Mouse (Mus musculus) midbrain, embryonic 13.5 days (tissue): ENCODE measurements around the gene C1ql4. TPM values are rescaled to one million over a fixed set of nuclear protein-coding genes. Genes with fewer than 3 reads are reported as not detected.

Experiments
- ATAC-seq: fragments of 200-750 bp; cut with Nextera tagmentation; 2 replicates; pipeline ENCODE4 v1.8.0; 2017; ENCODE audit warnings: mild to moderate bottlenecking, moderate TSS enrichment, moderate library complexity
- H3K27ac ChIP-seq: fragments of 300-500 bp; sonication (generic); 2 replicates; pipeline ENCODE4 v1.5.1; 2015; ENCODE audit warnings: inconsistent platforms, mild to moderate bottlenecking, moderate library complexity
- H3K27me3 ChIP-seq: fragments of 300-500 bp; sonication (generic); 2 replicates; pipeline ENCODE4 v1.6.1; 2015; ENCODE audit warnings: mild to moderate bottlenecking, inconsistent platforms
- H3K36me3 ChIP-seq: fragments of 300-500 bp; sonication (generic); 2 replicates; pipeline ENCODE4 v1.6.1; 2015; ENCODE audit warnings: mild to moderate bottlenecking, inconsistent platforms
- H3K4me1 ChIP-seq: fragments of 300-500 bp; sonication (generic); replicated peaks from 2 replicates; pipeline ENCODE4 v1.6.1; 2015; ENCODE audit warnings: inconsistent platforms
- H3K4me2 ChIP-seq: fragments of 300-500 bp; sonication (generic); replicated peaks from 2 replicates; pipeline ENCODE4 v1.6.1; 2015; ENCODE audit warnings: moderate library complexity, mild to moderate bottlenecking, inconsistent platforms
- H3K4me3 ChIP-seq: fragments of 300-500 bp; sonication (generic); replicated peaks from 2 replicates; pipeline ENCODE4 v1.5.1; 2015; ENCODE audit warnings: mild to moderate bottlenecking, inconsistent platforms
- H3K9ac ChIP-seq: fragments of 300-500 bp; sonication (generic); replicated peaks from 2 replicates; pipeline ENCODE4 v1.6.1; 2015; ENCODE audit warnings: mild to moderate bottlenecking, inconsistent platforms
- H3K9me3 ChIP-seq: fragments of 300-500 bp; sonication (generic); 2 replicates; pipeline ENCODE4 v1.6.1; 2016; ENCODE audit warnings: mild to moderate bottlenecking, inconsistent platforms
- WGBS: fragments of 180-500 bp; shearing (Covaris S2); methylation state at CpG from one replicate; pipeline ENCODE4 v1.1.7; 2015; 5-methylcytosine and 5-hydroxymethylcytosine counted together
- polyA plus RNA-seq: library from polyadenylated mRNA; unstranded; fragments of >200 nt; fragmentation: Nextera tagmentation; extraction: Ambion mirVana; gene quantifications from 2 replicates; pipeline ENCODE4 v1.2.1, GENCODE M21; 2015

C1ql4 gene
- polyA plus RNA-seq: 10.1 and 13.7 TPM in 2 replicates

- no peaks in the 10 kb centered on the region for H3K9me3 ChIP-seq
- no peak for ATAC-seq
- peaks cover 7% of the 10 kb centered on the region for H3K36me3 ChIP-seq
- peak within 1 kb of the TSS; percentile 39 for H3K27ac ChIP-seq
- H3K4me1 ChIP-seq: peaks cover 46% of the 10 kb centered on the region
- 8% methylated on average over 60 of the region's 60 CpGs for WGBS
- H3K27me3 ChIP-seq: peaks cover 80% of the 10 kb centered on the region
- peak within 1 kb of the TSS; percentile 57 for H3K9ac ChIP-seq
- peak within 1 kb of the TSS; percentile 47 for H3K4me2 ChIP-seq
- peak within 1 kb of the TSS; percentile 36 for H3K4me3 ChIP-seq
Measured at GRCm38 (mm10) chr15:99087253-99088075, at the start of gene C1ql4. Gene C1ql4 (minus strand): TSS chr15:99087817.

GRCm38 (mm10) chr15:99129956-99130910 lies 42.6 kb upstream of the C1ql4 start:
- Histone ChIP-seq H3K9ac (peak overlapping the region; percentile 24), H3K4me3 (0 out of 2 replicates have a peak overlapping the region, but pooled peaks have one; percentile 2), H3K27me3 (no peaks in the 10 kb centered on the region), H3K9me3 (no peaks in the 10 kb centered on the region), H3K36me3 (0 out of 2 replicates have a peak, but pooled peaks cover 3% of the 10 kb centered on the region), H3K4me1 (peaks cover 48% of the 10 kb centered on the region), H3K27ac (0 out of 2 replicates have a peak overlapping the region, but pooled peaks have one; percentile 14), H3K4me2 (peak overlapping the region; percentile 20; the same call in 1 of the 2 replicates)
- no peak for ATAC-seq
- WGBS: 70% methylated on average over 22 of the region's 22 CpGs

- Histone ChIP-seq H3K27me3 (no peaks in the 10 kb centered on the region), H3K36me3 (0 out of 2 replicates have a peak, but pooled peaks cover 3% of the 10 kb centered on the region), H3K4me2 (peak overlapping the region; percentile 20), H3K9me3 (no peaks in the 10 kb centered on the region), H3K4me3 (0 out of 2 replicates have a peak overlapping the region, but pooled peaks have one; percentile 2), H3K4me1 (peaks cover 48% of the 10 kb centered on the region), H3K27ac (0 out of 2 replicates have a peak overlapping the region, but pooled peaks have one; percentile 14), H3K9ac (peak overlapping the region; percentile 24)
- 21% methylated on average over 11 of the region's 11 CpGs for WGBS
- no peak for ATAC-seq
Measured at GRCm38 (mm10) chr15:99129441-99129840, 41.8 kb upstream of the C1ql4 start.

DNA sequence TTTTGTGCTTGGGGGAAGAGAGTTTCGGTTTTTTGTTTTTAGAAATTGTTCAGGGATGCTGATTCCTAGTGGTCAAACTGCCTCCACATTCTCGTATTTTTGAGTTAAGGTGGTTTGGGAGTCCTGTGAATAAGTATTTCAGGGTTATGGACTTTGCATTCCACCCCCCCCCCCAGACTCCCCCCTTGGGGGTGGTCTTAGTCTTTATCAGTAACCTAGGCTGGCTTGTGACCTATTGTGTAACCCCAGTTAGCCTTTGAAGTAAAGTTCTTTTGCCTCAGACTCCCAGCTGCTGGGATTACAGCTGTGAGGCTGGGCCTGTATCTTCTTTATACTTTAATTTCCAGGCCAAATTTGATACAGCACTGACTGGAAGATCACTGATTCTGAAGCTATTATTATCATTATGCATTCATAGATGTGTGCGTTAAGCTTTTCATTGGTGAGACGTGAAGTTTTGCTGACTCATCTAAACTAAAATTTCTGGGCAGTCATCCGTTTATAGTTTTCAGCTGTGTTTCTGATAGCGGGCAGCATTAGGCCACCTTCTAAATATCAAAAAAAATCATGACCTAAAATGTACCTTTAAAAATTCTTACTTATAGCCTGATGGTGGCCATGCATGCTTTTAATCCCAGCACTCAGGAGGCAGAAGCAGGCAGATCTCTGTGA lies 40.4 kb upstream of the C1ql4 start:
- Histone ChIP-seq H3K36me3 (0 out of 2 replicates have a peak, but pooled peaks cover under 1% of the 10 kb centered on the region), H3K4me1 (peaks cover 48% of the 10 kb centered on the region), H3K4me2 (peak overlapping the region; percentile 68), H3K9ac (peak overlapping the region; percentile 83), H3K9me3 (no peaks in the 10 kb centered on the region), H3K27ac (no peak overlapping the region), H3K27me3 (no peaks in the 10 kb centered on the region), H3K4me3 (peak overlapping the region; percentile 77)
- 63% methylated on average over 6 of the region's 6 CpGs for WGBS
- no peak for ATAC-seq

- peak; percentile 77 for ATAC-seq
- peak overlapping the region; percentile 77 for H3K4me3 ChIP-seq
Measured at GRCm38 (mm10) chr15:99126816-99127365, 39.3 kb upstream of the C1ql4 start.

DNA sequence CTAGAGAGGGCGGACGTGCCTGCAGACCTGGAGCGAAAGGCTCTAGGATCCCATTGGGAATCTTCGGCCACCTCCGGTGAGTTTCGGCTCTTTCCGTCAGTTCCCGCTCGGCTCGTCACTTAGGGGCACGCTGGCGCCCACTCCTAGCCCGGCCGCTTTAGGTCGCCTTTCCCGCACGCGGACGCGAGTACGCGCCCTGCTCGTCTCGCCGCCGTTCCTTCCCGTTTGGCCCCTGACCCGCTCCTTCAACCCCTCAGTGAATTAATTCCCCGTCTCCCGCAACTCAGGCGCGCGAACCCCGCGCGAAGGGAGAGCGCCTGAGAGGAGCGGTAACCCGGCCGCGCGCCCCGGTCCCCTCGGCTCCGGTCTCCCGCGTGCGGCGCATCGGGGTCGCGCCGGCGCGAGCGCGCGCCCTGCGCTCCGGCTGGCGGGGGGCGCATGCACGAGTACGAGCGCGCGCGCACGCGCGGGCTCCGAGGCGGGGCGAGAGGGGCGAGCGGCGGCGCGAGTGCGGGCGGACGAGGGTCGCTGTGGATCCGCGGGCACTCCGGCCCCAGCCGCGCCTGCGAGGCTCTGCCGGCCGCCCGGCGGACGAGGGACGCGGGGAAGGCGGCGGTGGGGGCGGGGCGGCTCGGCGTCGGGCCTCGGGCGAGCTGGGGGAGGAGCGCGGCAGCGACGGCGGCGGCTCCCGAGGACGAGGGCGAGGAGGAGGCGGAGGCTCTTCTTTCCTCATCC lies 38.6 kb upstream of the C1ql4 start:
- Histone ChIP-seq H3K27ac (peak overlapping the region; percentile 95), H3K4me3 (peak overlapping the region; percentile 77), H3K4me1 (peaks cover 42% of the 10 kb centered on the region), H3K9me3 (no peaks in the 10 kb centered on the region), H3K4me2 (peak overlapping the region; percentile 68), H3K36me3 (no peaks in the 10 kb centered on the region), H3K27me3 (no peaks in the 10 kb centered on the region), H3K9ac (peak overlapping the region; percentile 83)
- ATAC-seq: peak; percentile 93
- under 1% methylated on average over 88 of the region's 115 CpGs for WGBS

More at GRCm38 (mm10) chr15:99126816-99127365, 39.3 kb upstream of the C1ql4 start:
- under 1% methylated on average over 34 of the region's 35 CpGs for WGBS
- H3K9ac ChIP-seq: peak overlapping the region; percentile 83
- peak overlapping the region; percentile 68 for H3K4me2 ChIP-seq
- H3K4me1 ChIP-seq: peaks cover 48% of the 10 kb centered on the region
- H3K9me3 ChIP-seq: no peaks in the 10 kb centered on the region
- H3K27ac ChIP-seq: peak overlapping the region; percentile 95
- no peaks in the 10 kb centered on the region for H3K36me3 ChIP-seq
- H3K27me3 ChIP-seq: no peaks in the 10 kb centered on the region

GRCm38 (mm10) chr15:99125711-99126080 lies 38.1 kb upstream of the C1ql4 start, which contains the start of gene Spats2:
Gene Spats2 (plus strand): TSS chr15:99125916.
- Histone ChIP-seq H3K4me3 (peak within 1 kb of the TSS; percentile 77), H3K9me3 (no peaks in the 10 kb centered on the region), H3K27ac (peak within 1 kb of the TSS; percentile 95), H3K4me2 (peak within 1 kb of the TSS; percentile 68), H3K27me3 (no peaks in the 10 kb centered on the region), H3K4me1 (peaks cover 38% of the 10 kb centered on the region), H3K36me3 (no peaks in the 10 kb centered on the region), H3K9ac (peak within 1 kb of the TSS; percentile 83)
- no peak for ATAC-seq
- WGBS: 1% methylated on average over 12 of the region's 12 CpGs

GRCm38 (mm10) chr15:99122642-99123041 lies 35.0 kb upstream of the C1ql4 start:
- Histone ChIP-seq H3K36me3 (no peaks in the 10 kb centered on the region), H3K4me3 (no peak overlapping the region), H3K4me2 (no peak overlapping the region), H3K9me3 (no peaks in the 10 kb centered on the region), H3K9ac (no peak overlapping the region), H3K4me1 (peaks cover 9% of the 10 kb centered on the region), H3K27ac (no peak overlapping the region), H3K27me3 (no peaks in the 10 kb centered on the region)
- no peak for ATAC-seq
- WGBS: 88% methylated on average over 2 of the region's 2 CpGs

- Histone ChIP-seq H3K9ac (no peak overlapping the region), H3K4me1 (peaks cover 5% of the 10 kb centered on the region), H3K36me3 (no peaks in the 10 kb centered on the region), H3K4me3 (no peak overlapping the region), H3K4me2 (no peak overlapping the region), H3K27me3 (no peaks in the 10 kb centered on the region), H3K27ac (no peak overlapping the region), H3K9me3 (no peaks in the 10 kb centered on the region)
- 13% methylated on average over 11 of the region's 11 CpGs for WGBS
- no peak for ATAC-seq
Measured at GRCm38 (mm10) chr15:99120814-99121213, 33.2 kb upstream of the C1ql4 start.

DNA sequence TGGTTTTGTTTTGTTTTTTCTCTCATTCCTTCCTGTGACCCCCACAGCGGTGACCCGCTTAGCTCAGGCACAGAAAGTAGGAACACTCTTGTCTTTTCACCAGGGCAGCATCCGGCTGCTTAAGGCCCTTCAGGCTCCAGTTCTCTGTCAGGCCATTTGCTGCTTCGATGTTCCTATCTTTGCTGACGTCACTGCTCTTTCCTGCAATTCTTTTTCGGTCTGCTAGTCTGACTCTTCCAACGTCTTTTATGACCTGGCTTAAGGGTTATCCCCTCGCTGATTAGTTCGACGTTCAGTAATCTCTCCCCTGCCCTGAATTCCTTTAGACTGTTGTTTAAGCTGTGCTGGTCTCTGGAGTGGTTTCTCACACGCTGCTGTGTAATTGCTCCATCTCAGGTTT lies 28.9 kb upstream of the C1ql4 start:
- no peaks in the 10 kb centered on the region for H3K27me3 ChIP-seq
- H3K4me2 ChIP-seq: no peak overlapping the region
- H3K4me1 ChIP-seq: 0 out of 2 replicates have a peak, but pooled peaks cover 2% of the 10 kb centered on the region
- no peak overlapping the region for H3K4me3 ChIP-seq
- WGBS: 49% methylated on average over 11 of the region's 11 CpGs
- ATAC-seq: no peak
- no peaks in the 10 kb centered on the region for H3K9me3 ChIP-seq
- H3K27ac ChIP-seq: no peak overlapping the region
- H3K9ac ChIP-seq: no peak overlapping the region
- no peaks in the 10 kb centered on the region for H3K36me3 ChIP-seq
